Mouse (Mus musculus): ENCODE data around the gene a.
"Not testable (repeated sequence)": the region's sequence is repeated elsewhere in the genome, so short reads cannot be mapped to it uniquely, and the experiment has no call there.

The a gene

DNA sequence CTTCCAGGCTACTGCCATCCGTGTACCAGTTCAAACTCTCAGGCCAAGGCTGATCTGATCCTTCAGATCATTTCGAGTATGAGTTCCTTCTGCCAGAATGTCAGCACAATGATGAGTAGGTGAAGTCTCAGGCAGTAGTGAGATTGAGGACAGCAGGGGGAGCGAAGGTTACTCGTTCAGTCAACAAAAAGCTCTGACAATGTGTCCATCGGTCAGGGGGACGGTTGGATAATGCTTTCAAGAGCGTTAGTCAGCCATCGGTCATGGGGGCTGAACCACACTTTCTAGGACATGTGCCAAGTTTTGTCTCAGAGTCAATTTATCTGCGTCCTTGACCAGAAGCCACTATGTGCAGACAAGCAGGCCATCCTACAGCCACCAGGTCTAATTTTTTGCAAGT lies 225.5 kb downstream of the a start:
- not testable (repeated sequence) for DNase-seq

- not testable (repeated sequence) for DNase-seq
These were observed 227.1 kb downstream of the a start, which contains the start of gene Gm14226 for GRCm38 (mm10) chr2:155018251-155018755. Gm14226 (plus strand) TSS chr2:155018266.

DNA sequence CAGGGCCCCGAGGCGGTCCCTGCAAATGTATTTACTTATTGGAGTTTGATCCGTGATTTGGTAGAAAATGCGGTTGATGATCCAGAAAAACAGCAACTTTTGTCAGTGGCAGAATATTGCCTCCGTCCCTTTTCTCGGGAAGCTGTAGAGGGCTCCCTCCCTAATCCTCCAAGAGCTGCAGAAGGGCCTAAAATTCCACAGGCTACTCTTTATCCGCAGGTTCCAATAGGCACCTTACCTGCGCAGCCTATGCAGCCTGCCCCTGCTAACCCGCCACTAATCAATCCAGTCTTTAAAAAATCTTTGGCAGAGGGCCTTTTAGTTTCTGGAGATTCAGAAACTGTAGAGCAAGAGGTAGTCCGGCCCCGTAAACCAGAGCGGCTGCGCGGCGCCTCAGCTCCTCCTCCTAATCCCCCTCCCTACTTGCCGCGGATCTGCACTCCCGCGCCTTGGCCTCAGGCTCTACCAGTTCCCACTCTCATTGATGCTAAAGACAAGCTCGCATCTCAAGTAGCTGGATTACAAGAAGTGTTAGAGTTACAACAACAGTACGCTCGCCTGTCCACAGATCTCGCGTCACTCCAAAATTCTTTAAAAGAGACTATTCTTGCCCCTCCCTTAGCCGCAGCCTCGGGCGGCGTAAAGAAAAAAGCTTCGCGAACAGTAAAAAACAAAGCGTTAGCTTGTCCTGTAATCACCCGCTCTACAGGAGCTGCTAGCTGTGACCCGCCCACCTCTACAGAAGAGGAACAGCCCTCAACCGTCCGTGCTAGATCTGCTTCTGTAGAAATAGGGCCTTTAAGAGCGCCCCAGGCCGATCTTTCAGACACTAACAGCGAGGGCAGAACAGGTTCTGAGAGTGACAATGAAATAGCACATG lies 227.8 kb downstream of the a start:
- peak; percentile 68 to 73 for DNase-seq

GRCm38 (mm10) chr2:155019673-155020072 lies 228.5 kb downstream of the a start:
- DNase-seq: peak; percentile 81 to 82

DNA sequence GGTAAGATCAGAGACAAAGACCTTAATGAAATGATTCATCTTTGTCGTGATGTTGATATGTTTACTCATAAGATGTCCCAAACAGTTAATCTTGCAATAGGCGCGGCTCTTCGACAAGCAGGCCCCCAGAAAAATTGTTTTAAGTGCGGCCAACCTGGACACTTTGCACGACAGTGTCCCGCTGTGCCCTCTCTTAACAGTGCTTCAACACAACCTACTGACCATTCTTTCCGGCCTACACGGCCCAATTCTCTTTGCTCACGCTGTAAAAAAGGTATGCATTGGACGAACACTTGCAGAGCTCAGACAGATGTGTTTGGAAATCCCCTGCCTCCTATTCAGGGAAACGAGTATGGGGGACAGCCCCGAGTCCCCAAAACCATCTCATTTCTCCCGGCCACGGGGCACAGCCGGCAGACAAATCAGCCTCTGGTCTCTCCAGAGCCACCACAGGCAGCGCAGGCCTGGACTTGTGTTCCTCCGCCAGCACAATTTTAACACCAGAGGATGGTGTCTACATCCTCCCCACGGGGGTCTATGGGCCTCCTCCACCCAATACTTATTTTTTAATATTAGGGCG lies 229.1 kb downstream of the a start:
- not testable (repeated sequence) for DNase-seq

- no peak for DNase-seq
These were observed 239.6 kb downstream of the a start for GRCm38 (mm10) chr2:155030831-155031230.

DNA sequence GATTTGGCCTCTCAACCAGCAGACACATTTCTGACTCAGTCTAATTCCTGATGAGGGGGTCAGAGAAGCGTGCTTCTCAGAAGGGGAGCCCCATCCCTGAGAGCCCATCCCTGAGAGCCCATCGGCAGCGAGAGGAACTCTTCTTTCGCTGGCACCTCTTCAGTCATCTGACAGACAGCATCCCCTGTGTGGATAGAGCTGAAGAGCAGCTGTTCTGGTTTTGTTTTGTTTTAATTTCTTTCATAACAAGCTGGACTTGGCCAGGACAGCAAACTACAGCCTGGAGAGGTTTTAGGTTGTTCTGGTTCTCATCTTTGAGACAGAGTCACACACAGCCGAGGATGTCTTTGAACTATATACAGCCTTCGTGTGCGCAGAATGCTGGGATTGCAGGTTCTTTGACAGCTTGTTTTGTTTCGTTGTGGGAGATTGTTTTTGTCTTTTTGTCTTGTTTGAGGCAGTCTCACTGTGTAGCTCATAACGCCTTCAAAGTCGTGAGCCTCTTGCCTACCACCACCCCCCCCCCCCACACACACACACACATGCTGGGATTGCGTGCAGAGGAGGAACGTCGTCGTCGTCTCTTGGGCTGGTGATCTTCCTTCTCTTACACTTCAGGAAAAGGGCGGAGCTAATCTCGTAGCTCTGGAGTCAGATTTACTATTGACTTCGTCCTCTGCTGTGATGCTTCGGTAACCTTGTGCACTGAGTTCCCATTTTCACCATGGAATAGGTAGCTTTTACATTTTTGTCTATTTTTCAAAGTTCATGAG lies 241.9 kb downstream of the a start:
- no peak for DNase-seq

DNA sequence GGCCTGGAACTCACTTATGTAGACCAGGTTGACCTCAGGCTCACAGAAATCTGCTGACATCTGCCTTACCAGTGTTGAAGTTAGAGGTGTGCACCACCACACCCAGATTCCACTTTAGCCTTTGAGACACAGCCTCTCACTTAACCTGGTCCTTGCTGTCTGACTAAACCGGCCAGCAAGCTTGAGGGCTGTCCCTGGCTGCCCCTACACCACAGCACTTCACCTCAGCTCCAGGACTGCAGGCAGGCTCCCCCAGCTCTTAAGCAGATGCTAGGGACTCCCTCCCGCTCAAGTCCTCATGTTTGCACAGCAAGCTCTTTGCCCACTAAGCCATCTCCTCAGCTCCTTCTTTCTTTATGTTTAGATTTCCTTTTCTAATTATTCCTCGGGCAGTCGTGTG lies 248.8 kb downstream of the a start:
- DNase-seq: no peak

GRCm38 (mm10) chr2:155044542-155044941 lies 253.3 kb downstream of the a start:
- DNase-seq: no peak

- DNase-seq: no peak
These were observed 253.9 kb downstream of the a start for GRCm38 (mm10) chr2:155045075-155045474.

- no peak for DNase-seq
These were observed 255.6 kb downstream of the a start for GRCm38 (mm10) chr2:155046803-155047202.

DNA sequence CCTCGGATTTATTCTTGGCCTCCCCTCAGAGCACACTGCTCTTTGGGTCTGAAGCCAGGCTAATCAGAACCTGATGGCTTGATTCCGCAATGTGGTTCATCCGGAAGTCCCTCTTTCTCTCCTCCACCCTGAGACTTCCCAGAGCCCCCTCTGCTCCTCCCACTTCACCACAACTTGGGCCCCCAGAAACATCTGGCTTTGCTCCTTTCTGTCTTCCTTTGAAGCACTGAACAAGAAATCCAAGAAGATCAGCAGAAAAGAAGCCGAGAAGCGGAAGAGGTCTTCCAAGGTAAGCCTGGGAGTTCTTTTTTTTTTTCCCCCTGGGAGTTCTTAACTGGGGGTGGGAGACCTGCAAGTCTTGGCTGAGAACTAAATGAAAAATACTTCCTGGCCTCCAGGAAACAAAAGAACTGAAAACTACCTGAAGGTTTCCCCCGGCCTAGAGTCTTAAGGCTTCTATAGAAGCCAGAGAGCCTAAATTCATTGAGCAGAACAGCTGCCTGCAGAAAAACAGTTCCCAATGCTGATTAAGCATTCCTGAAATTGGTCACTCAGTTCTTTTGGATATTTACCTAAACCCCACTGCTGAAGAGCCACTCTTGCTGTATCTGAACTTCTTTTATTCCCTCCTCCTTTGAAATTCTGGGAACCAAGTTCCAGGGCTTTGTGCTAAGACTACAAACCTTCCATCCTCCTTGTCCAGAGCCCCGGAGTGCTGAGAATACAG lies 256.4 kb downstream of the a start:
- DNase-seq: no peak

- DNase-seq: no peak
These were observed 258.9 kb downstream of the a start for GRCm38 (mm10) chr2:155050108-155050503.

DNA sequence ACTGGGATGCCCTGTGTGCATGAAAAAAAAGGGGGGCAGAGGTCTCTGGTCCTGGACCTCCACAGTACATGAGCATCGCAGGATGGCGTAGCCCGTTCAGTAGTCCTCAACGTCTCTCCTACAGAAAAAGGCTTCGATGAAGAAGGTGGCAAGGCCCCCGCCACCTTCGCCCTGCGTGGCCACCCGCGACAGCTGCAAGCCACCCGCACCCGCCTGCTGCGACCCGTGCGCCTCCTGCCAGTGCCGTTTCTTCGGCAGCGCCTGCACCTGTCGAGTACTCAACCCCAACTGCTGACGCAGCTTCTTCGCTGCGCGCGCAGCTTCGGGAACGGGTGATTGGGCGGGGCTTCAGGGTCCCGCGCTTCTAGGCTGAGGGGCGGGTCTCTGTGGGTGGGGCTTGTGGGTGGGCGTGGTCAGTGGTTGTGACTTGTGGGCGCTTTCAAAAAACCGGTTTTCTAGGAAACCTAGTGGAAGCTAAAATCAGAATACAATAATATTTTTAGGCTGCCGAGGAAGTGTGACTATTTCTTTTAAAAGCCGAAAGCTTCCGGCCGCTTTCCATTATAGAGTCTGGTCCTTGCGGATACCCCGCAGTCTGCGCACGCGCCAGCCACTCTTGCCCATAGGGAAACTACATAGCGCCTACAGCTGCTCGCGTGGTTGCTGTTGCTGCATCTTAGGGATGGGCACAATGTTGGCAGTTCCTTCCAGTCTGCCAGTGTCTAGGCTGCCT lies 259.5 kb downstream of the a start:
- DNase-seq: peak; percentile 96

GRCm38 (mm10) chr2:155051622-155052351 lies 260.6 kb downstream of the a start:
- DNase-seq: no peak

DNA sequence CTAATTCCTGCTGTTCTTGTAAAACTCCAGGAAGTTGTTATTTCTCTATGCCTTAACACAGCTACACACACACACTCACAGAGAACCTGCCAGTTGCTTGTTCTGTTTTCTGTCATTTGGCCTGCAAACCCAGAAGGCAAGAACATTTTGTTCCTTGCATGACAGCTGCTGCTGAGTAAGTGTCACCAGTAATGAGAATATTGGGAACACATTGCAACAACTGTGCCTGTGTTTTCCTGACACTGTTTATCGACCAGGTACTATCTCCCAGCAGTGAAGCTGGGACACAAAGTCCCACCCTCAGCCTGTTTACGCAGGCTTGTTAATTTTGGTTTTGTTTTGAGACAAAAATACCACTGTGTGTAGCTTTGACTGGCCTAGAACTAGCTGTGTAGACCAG lies 261.5 kb downstream of the a start:
- DNase-seq: no peak

DNA sequence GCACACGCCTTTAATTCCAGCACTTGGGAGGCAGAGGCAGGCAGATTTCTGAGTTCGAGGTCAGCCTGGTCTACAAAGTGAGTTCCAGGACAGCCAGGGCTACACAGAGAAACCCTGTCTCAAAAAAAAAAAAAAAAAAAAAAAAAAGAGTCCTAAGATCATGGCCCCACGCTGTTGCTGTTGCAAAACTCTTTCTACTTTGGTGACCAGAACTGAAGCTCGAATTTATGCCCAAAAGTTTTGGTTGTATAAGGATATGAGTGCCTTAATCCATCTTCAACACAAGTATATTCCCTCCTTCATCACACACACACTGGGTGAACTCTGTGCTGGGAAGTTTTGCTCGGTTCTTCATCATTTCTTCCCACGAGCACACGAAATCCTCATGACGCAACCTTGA lies 262.3 kb downstream of the a start:
- DNase-seq: not testable (repeated sequence)

DNA sequence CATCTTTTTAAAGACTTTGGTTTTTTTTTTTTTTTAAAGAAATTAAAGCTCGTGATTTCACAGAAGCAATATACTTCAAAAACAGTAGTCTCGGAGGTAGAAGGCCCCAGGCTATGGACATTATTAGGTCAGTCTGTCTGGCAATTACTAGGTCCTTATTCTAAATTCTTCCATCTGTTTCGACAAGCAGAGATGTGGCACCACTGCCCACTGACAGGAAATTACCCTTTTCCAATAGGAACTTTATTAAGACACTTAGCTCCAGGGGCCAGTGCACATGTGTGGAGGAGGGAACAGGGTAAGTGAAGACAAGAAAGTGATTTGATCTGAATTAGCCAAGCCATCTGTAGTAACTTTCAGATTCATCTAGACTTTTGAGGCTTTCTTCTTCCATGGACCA lies 263.5 kb downstream of the a start:
- no peak for DNase-seq

GRCm38 (mm10) chr2:155056076-155056578 lies 264.9 kb downstream of the a start:
- DNase-seq: no peak

- no peak for DNase-seq
These were observed 266.2 kb downstream of the a start for GRCm38 (mm10) chr2:155057361-155057760.

DNA sequence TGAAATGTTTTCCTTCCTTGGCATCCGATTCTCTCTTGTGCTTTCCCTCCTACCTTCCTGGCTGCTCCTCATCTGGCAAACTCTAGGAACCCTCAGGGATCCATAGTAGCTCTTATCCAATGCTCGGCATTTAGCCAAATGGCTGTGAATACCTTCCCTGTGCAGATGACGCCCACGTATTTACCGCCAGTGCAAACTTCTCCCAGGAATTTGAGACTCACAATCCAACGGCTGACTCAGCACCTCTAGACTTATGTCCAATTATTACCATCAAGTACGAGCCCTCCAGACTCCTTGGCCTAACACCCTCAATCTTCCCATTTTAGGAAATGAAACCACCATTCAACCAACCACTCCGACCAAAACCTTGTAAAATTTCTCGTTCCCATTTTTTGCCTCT lies 279.8 kb downstream of the a start:
- no peak for DNase-seq
